Mouse (Mus musculus): ENCODE data around the gene Dbnl. TPM values are rescaled to one million over a fixed set of nuclear protein-coding genes. Genes with fewer than 3 reads are reported as not detected.

The Dbnl gene
- polyA plus RNA-seq, 1 experiment from 2014 or later: 152 TPM

DNA sequence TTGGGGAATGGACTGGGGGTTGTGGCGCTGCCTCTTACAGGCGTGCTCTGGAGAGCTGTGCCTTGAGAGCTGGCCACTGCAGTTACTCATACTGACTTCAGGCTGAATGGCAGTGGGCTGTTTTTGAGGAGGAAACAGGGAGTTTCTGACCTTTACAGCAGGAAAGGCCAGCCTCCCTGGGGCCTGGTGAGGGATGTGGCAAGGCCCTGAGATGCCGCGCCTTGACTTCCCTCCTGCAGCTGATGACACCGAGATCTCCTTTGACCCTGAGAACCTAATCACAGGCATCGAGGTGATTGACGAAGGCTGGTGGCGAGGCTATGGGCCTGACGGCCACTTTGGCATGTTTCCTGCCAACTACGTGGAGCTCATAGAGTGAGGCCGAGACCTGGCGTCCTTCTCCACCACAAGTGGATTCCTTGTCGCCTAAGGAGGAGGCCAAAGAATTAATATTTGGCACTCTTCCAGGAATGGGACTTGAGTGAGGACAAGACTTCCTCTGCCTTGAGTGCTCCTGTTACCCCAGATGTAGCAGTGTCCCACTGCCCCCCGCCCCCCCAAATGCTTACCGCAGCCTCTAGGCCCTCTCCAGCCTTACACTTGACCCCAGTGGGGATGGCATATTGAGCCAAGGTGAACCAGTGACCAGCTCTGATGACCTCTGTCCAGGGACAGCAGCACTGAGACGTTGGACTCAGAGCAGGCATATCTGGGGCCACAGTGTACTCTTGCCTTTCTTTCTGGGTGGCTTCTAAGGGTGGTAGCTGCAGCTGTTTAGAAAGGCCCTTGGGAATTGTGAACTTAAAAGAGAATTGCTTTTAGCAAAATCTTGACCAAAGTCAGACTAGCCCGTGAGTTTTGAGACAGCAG lies 11.6 kb downstream of the Dbnl start:
- H3K9ac ChIP-seq (ENCODE audit: low read length): no peak overlapping the region
- H3K27ac ChIP-seq (ENCODE audit: low read depth, low read length): no peak overlapping the region
- peaks cover 19% of the 10 kb centered on the region; the same call in 1 of the 2 replicates for H3K36me3 ChIP-seq (ENCODE audit: control insufficient read depth, insufficient read depth, low read length)
- no peaks in the 10 kb centered on the region for H3K27me3 ChIP-seq (ENCODE audit: control insufficient read depth, insufficient read depth, low read length)
- no peaks in the 10 kb centered on the region for H3K4me1 ChIP-seq (replicated peaks; ENCODE audit: control insufficient read depth, insufficient read depth, low read length)
- no peaks in the 10 kb centered on the region for H3K9me3 ChIP-seq (ENCODE audit: control insufficient read depth, low read length)
- ATAC-seq (replicated peaks; ENCODE audit: low FRiP score) (no peak), DNase-seq (ENCODE audit: low spot score) (peak; percentile 43)
- no peak overlapping the region for H3K4me2 ChIP-seq (ENCODE audit: low read depth, low read length, severe bottlenecking)
- WGBS: 95% methylated on average over 17 of the region's 17 CpGs
- H3K4me3 ChIP-seq (ENCODE audit: low read depth, low read length): no peak overlapping the region

DNA sequence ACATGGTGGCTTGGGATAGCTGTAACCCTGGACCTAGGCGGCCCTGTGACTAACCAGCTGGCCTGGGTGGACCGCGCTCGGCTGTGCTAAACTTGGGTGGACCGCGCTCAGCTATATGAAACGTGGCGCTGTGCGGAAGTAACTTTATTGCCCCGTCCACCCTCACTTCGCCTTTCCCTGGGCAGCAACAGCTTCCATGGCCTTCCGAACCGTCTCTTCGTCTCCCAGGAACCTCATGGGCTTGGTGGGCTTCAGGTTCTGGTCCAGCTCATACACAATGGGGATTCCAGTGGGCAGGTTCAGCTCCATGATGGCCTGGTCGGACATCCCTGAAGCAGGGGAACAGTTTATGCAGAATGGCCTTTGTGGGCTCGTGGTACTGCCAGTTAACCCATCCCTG lies 13.2 kb downstream of the Dbnl start:
- Histone ChIP-seq H3K27ac (ENCODE audit: low read depth, low read length) (no peak overlapping the region), H3K9ac (ENCODE audit: low read length) (no peak overlapping the region), H3K9me3 (ENCODE audit: control insufficient read depth, low read length) (no peaks in the 10 kb centered on the region), H3K36me3 (ENCODE audit: control insufficient read depth, insufficient read depth, low read length) (peaks cover 11% of the 10 kb centered on the region; the same call in 1 of the 2 replicates), H3K4me1 (replicated peaks; ENCODE audit: control insufficient read depth, insufficient read depth, low read length) (no peaks in the 10 kb centered on the region), H3K27me3 (ENCODE audit: control insufficient read depth, insufficient read depth, low read length) (no peaks in the 10 kb centered on the region), H3K4me2 (ENCODE audit: low read depth, low read length, severe bottlenecking) (no peak overlapping the region), H3K4me3 (ENCODE audit: low read depth, low read length) (no peak overlapping the region)
- no peak for DNase-seq (ENCODE audit: low spot score)
- ATAC-seq (replicated peaks; ENCODE audit: low FRiP score): no peak
- 94% methylated on average over 16 of the region's 16 CpGs for WGBS

DNA sequence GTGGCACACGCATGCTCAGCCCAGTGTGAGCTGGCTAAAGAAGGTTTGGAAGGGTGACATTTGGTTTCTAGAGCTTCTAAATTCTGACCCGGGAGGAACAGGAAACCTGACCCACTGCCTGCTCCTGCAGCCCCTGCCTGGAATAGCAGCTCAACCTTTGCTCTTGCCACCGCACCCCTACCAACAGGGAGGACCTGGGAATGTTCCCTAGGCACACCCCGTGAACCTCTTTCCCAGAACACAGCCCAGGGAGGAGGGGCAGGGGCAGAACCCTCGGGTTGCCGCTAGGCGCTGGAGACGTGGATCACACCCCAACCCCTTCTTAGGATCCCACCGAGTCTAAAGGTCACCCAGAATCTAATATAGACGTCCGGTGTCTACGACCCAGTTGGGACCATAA lies 13.7 kb downstream of the Dbnl start:
- no peak overlapping the region for H3K4me2 ChIP-seq (ENCODE audit: low read depth, low read length, severe bottlenecking)
- 75% methylated on average over 12 of the region's 12 CpGs for WGBS
- DNase-seq (ENCODE audit: low spot score) (no peak), ATAC-seq (replicated peaks; ENCODE audit: low FRiP score) (no peak)
- H3K4me3 ChIP-seq (ENCODE audit: low read depth, low read length): no peak overlapping the region
- no peak overlapping the region for H3K27ac ChIP-seq (ENCODE audit: low read depth, low read length)
- H3K27me3 ChIP-seq (ENCODE audit: control insufficient read depth, insufficient read depth, low read length): no peaks in the 10 kb centered on the region
- H3K9me3 ChIP-seq (ENCODE audit: control insufficient read depth, low read length): no peaks in the 10 kb centered on the region
- no peaks in the 10 kb centered on the region for H3K4me1 ChIP-seq (replicated peaks; ENCODE audit: control insufficient read depth, insufficient read depth, low read length)
- H3K9ac ChIP-seq (ENCODE audit: low read length): no peak overlapping the region
- H3K36me3 ChIP-seq (ENCODE audit: control insufficient read depth, insufficient read depth, low read length): peaks cover 8% of the 10 kb centered on the region; the same call in 1 of the 2 replicates

DNA sequence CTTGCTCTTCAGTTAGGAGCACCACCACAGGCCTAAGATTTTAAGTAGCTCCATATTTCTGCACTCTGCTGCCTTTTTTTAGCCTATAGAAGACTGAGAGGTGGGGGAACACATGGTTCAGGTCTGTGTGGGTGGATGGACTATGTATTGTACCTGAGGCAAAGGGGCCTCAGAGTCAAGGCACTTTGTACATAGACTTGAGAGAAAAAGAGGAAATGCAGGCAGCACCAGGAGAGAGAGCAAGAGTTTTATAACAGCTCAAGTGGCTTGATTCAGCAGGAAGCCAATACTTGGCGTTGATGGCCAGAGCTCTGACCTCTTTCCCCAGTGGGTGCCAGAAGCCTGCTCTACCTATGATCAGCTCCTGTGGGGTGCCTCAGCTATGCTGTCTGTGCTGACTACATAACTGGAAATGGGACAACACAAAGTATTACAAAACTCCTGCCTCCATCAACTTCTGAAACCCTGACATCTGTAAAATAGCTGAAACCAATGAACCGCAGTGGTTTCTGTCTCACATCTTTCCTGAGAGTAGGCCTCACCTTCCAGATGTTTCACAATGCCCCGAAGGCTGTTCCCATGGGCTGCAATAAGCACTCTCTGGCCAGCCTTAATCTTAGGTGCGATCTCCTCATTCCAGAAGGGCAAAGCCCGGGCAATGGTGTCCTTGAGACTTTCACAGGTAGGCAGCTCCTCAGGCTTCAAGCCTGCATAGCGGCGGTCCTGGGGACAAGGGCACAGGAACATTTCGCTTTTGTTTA lies 14.3 kb downstream of the Dbnl start:
- no peak overlapping the region for H3K4me3 ChIP-seq (ENCODE audit: low read depth, low read length)
- WGBS: 80% methylated on average over 8 of the region's 8 CpGs
- H3K4me1 ChIP-seq (replicated peaks; ENCODE audit: control insufficient read depth, insufficient read depth, low read length): no peaks in the 10 kb centered on the region
- no peak for DNase-seq (ENCODE audit: low spot score)
- no peak overlapping the region for H3K9ac ChIP-seq (ENCODE audit: low read length)
- ATAC-seq (replicated peaks; ENCODE audit: low FRiP score): no peak
- no peaks in the 10 kb centered on the region for H3K27me3 ChIP-seq (ENCODE audit: control insufficient read depth, insufficient read depth, low read length)
- no peak overlapping the region for H3K4me2 ChIP-seq (ENCODE audit: low read depth, low read length, severe bottlenecking)
- no peaks in the 10 kb centered on the region for H3K9me3 ChIP-seq (ENCODE audit: control insufficient read depth, low read length)
- peaks cover 8% of the 10 kb centered on the region; the same call in 1 of the 2 replicates for H3K36me3 ChIP-seq (ENCODE audit: control insufficient read depth, insufficient read depth, low read length)
- no peak overlapping the region for H3K27ac ChIP-seq (ENCODE audit: low read depth, low read length)

DNA sequence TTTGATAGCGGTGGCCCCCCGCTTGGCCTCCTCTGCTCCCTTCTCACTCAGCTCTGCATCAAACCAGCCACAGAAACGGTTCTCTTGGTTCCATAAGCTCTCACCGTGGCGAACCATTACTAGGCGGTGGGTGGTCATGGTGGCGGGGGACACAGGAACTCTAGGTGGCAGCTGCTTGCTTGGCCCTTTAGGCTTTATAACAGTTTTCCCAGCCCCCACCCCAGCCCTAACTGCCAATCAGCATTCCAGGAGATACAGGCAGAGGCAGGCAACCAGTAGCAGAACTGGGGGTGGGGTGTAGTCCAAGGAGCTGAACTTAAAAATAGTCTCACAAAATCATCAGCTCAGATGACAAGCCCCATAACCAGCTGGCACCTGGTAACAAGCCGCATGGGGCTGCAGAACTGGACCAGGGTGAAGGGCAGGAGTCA lies 15.3 kb downstream of the Dbnl start, which contains the start of gene Pgam2:
Pgam2 (minus strand) TSS at position 183 of the 431 bp plus-strand sequence.
- Histone ChIP-seq H3K4me3 (ENCODE audit: low read depth, low read length) (no peak within 1 kb of the TSS), H3K9ac (ENCODE audit: low read length) (no peak within 1 kb of the TSS), H3K27me3 (ENCODE audit: control insufficient read depth, insufficient read depth, low read length) (no peaks in the 10 kb centered on the region), H3K27ac (ENCODE audit: low read depth, low read length) (no peak within 1 kb of the TSS), H3K9me3 (ENCODE audit: control insufficient read depth, low read length) (no peaks in the 10 kb centered on the region), H3K4me2 (ENCODE audit: low read depth, low read length, severe bottlenecking) (no peak within 1 kb of the TSS), H3K4me1 (replicated peaks; ENCODE audit: control insufficient read depth, insufficient read depth, low read length) (no peaks in the 10 kb centered on the region), H3K36me3 (ENCODE audit: control insufficient read depth, insufficient read depth, low read length) (peaks cover 2% of the 10 kb centered on the region; the same call in 1 of the 2 replicates)
- DNase-seq (ENCODE audit: low spot score) (no peak), ATAC-seq (replicated peaks; ENCODE audit: low FRiP score) (no peak)
- 66% methylated on average over 8 of the region's 8 CpGs for WGBS

DNA sequence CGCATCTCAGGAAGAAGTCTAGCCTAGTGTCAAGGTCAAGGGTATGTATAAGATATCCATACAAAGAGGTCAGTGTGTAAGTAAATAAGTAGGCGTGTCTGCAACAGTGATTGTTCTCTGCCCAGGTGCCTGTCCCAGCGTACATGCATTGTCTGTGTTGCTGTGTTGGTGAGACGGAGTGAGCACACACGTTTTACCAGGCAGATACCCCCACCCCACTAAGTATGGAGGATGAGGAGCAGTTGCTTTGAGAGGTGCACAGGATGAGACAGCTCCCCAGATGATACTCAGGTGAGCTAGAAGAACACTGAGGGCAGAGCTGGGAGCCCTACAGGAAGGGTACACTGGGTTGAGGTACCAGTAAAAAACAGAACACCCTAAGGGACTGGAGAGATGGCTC lies 15.9 kb downstream of the Dbnl start:
- no peaks in the 10 kb centered on the region for H3K4me1 ChIP-seq (replicated peaks; ENCODE audit: control insufficient read depth, insufficient read depth, low read length)
- DNase-seq (ENCODE audit: low spot score): no peak
- H3K36me3 ChIP-seq (ENCODE audit: control insufficient read depth, insufficient read depth, low read length): peaks cover 2% of the 10 kb centered on the region; the same call in 1 of the 2 replicates

DNA sequence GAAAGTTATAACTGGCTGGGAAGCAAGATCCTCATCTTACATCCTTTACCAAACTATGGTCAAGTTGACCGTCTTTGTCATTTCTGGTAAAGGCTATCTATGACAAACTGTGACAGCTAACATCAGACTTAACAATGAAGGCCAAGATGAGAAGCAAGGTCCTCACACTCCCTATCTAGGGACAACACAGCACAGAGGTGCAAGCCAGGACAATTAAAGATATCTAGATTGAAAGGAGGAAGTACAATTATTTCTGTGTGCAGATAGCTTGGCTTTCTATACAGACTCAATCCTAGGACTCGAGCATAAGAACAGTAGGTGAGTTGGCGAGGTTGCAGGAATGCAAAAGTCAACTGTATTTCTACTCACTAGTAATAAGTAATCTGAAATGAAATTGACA lies 17.4 kb downstream of the Dbnl start:
- H3K27ac ChIP-seq (ENCODE audit: low read depth, low read length): no peak overlapping the region
- no peaks in the 10 kb centered on the region for H3K4me1 ChIP-seq (replicated peaks; ENCODE audit: control insufficient read depth, insufficient read depth, low read length)
- no peak for DNase-seq (ENCODE audit: low spot score)
- ATAC-seq (replicated peaks; ENCODE audit: low FRiP score): no peak
- no peaks in the 10 kb centered on the region for H3K9me3 ChIP-seq (ENCODE audit: control insufficient read depth, low read length)
- H3K4me2 ChIP-seq (ENCODE audit: low read depth, low read length, severe bottlenecking): no peak overlapping the region
- no peak overlapping the region for H3K4me3 ChIP-seq (ENCODE audit: low read depth, low read length)
- H3K36me3 ChIP-seq (ENCODE audit: control insufficient read depth, insufficient read depth, low read length): peaks cover 2% of the 10 kb centered on the region; the same call in 1 of the 2 replicates
- WGBS: 84% methylated on average over 3 of the region's 3 CpGs
- no peak overlapping the region for H3K9ac ChIP-seq (ENCODE audit: low read length)
- no peaks in the 10 kb centered on the region for H3K27me3 ChIP-seq (ENCODE audit: control insufficient read depth, insufficient read depth, low read length)

More for the DNA sequence above, 15.9 kb downstream of the Dbnl start:
- WGBS: 76% methylated on average over 5 of the region's 5 CpGs
- Histone ChIP-seq H3K4me3 (ENCODE audit: low read depth, low read length) (no peak overlapping the region), H3K27me3 (ENCODE audit: control insufficient read depth, insufficient read depth, low read length) (no peaks in the 10 kb centered on the region), H3K4me2 (ENCODE audit: low read depth, low read length, severe bottlenecking) (no peak overlapping the region), H3K9me3 (ENCODE audit: control insufficient read depth, low read length) (no peaks in the 10 kb centered on the region), H3K27ac (ENCODE audit: low read depth, low read length) (no peak overlapping the region), H3K9ac (ENCODE audit: low read length) (no peak overlapping the region)
- ATAC-seq (replicated peaks; ENCODE audit: low FRiP score): no peak

DNA sequence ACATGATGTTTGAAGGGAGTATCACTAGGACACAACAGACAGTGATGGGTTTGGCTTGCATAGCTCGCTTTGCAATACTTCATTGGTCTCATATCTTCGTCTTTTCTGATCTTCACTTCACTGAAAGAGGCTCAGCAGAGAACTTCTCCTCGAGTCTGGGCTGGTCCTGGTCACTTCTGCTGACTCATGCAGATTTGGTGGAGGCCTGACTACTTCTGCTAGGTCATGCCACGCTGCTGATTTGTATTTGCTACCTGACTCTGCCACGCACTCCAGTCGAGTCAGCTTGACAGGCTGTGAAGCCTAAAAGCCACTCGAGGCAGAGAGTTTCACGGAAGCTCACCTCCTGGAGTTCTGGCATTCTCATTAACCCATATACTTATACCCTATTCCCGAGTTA lies 19.7 kb downstream of the Dbnl start:
- no peaks in the 10 kb centered on the region for H3K36me3 ChIP-seq (ENCODE audit: control insufficient read depth, insufficient read depth, low read length)
- H3K4me1 ChIP-seq (replicated peaks; ENCODE audit: control insufficient read depth, insufficient read depth, low read length): no peaks in the 10 kb centered on the region
- DNase-seq (ENCODE audit: low spot score) (peak; percentile 22), ATAC-seq (replicated peaks; ENCODE audit: low FRiP score) (no peak)
- H3K9ac ChIP-seq (ENCODE audit: low read length): no peak overlapping the region
- no peaks in the 10 kb centered on the region for H3K9me3 ChIP-seq (ENCODE audit: control insufficient read depth, low read length)
- H3K4me3 ChIP-seq (ENCODE audit: low read depth, low read length): no peak overlapping the region
- no peak overlapping the region for H3K27ac ChIP-seq (ENCODE audit: low read depth, low read length)
- H3K4me2 ChIP-seq (ENCODE audit: low read depth, low read length, severe bottlenecking): no peak overlapping the region
- H3K27me3 ChIP-seq (ENCODE audit: control insufficient read depth, insufficient read depth, low read length): no peaks in the 10 kb centered on the region
- 84% methylated on average over 9 of the region's 9 CpGs for WGBS
